Mouse (Mus musculus) MN1 (cell line): ENCODE results near the gene Cwc22.

Source experiments
- DNase-seq: peaks from one replicate; pipeline ENCODE4 v3.0.0-alpha.2; 2016; ENCODE audit warnings: low spot score

The Cwc22 gene

DNA sequence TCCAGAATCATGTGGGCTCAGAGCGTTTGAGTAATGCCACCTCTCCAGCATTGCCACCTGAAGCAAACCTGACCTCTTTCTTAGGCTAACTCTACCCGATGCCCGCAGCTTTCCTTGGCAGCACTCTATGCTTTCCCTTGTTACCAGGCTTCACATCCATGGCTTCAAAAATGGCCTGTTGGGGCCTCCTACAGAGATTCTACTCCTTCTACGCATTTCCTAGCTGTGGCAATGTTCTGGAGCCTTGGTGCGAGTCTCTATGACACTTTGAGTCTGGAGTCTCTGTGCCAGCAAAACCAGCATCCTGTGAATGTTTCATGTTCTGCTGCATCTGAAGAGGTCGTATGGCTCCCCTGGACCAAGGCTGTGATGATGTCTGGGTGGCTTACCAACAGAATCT, 69.8 kb downstream of the Cwc22 start:
- DNase-seq = no peak

DNA sequence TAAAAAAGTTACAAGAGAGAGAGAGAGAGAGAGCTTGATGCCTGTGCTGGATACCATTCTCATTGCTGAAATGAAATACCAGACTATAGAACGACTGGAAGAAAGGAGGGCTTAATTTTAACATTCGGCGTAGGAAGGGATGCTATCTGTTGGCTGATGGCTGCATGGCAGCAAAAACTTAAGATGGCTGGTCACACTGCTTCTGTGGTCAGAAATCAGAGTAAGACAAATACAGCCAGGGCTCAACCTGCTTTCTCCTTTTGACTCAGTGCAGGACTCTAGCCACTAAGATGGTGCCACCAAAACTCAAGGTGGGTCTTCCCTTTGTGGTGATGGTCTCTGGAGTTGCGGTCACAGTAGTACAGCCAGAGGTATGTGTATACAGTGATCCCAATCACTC, 70.7 kb downstream of the Cwc22 start:
- DNase-seq = no peak

DNA sequence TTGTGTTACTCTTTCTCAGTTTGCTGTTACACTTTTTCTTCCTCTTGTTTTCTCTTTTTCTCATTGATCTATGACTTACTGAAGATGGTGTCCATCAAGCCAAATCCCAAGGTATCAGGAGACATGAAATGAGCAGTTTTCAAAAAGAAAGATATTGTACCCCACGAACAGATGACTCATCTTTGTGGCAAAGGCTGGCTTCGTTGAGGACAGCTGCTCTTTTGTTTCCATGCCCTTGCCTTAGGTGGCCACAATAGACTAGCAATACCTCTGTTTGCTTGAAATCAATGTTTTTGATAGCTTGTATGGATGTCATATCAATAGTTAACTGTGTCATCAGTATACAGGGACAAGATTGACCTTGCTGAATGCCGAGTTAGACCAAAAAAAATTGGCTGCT, 71.5 kb downstream of the Cwc22 start:
- no peak for DNase-seq

DNA sequence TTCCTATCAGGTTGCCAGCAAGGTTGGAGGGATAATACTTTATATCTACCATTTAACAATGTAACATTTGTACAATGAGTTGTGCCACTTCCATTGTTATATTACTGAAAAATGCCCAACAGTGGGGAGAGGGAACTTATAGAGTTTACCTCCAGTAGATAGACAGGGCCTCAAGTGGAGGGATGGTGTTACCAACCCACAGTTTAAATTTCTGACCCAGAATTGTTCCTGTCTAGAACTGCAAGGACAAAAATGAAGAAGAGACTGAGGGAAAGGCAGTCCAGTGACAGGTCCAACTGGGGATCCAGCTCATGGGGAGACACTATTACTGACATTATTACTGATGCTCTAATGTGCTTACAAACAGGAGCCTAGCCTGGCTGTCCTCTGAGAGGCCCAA, 72.4 kb downstream of the Cwc22 start:
- no peak for DNase-seq

DNA sequence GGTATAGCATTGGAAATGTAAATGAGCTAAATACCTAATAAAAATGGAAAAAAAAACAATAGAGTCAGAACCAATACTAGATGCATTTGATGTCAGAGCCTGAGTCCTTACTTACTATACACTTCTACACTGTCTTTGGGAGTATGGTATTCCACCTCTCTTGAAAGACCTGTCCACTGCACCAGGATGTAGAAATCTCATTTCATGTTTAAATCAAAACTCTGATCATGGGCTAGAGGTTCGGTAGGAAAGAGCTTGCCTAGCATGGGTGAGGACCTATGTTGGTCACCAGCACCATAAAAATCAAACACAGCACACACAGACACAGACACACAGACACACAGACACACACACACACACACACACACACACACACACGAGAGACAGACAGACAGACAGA, 73.5 kb downstream of the Cwc22 start:
- no peak for DNase-seq

DNA sequence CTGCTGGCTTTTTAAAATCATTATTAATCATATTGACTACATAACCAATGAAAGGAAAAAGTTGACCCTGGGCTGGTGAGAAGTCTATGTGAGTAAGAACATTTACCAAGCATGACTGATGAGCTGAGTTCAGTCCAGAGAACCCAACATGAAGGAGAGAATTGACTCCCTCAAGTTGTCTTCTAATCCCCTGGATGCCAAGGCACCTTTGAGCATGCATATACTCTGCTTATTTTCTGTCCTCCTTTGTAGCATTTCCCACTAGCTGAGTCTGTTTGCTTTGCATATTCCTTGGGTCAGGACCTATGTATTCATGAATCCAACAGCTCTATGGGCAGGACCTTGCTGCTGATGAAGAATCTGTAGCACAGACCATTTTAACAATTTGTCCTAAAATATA, 75.0 kb downstream of the Cwc22 start:
- no peak for DNase-seq

DNA sequence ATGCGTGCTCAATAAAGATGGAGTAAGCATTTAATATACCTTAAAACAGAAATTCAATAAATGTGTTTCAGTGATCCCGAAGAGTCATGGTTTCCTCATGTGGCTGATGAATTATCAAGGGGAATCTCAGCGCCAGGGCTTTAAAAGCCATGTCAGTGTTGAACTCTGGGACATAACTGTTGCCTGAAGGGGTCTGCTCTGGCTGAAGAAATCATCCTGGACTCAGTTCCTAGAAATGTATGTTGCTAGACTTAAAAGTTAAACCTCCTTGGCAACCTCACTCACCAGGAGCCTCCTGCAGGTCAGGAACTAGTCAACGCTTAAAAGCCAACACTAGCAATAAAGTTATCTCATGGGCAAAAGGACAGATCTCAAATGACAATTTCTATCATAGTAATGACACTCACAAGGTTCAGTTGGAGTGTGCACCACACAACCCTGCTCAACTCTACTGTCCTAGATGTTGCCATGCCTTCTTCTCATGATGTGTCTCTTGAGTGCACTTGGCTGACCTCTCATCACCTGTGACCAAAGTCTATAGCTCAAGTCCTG, 76.4 kb downstream of the Cwc22 start:
- no peak for DNase-seq

DNA sequence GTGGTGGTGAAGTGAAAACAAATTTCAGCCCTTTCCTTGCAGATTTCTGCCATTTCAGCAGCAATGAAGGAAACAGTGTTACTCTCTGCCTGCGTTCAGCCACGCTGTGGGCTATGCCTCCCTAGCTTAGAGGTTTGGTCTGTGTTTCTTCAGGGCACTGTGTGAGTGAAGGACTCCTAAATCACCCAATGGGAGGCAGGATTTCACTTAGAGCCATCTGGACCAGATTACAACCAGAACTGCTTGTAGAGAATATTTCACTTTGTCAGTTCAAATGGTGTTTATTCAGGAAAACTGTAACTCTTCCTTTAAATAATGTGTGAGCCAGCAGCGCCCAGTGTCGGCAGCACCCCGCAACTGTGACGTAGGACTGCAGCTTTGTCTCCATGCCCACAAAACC, 82.2 kb downstream of the Cwc22 start:
- no peak for DNase-seq

DNA sequence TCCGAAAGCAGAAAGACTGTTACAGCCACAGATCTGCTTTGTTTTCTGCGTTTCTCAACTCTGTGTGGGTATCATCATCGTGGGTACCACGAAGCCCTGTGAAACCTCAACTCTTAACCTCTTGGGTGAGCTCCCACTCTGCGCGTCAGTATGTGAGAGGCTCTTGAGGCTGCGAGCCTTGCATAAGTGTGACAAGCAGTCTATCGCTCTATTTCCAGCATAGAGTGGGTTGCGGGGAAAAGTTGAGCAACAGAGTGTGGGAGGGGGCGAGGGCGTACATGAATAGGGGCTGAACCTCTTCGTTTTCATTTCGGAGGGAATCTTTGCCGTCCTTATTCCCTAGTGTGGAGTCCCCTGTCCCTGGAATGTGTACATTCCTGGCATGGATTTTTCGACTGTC, 82.7 kb downstream of the Cwc22 start:
- DNase-seq = no peak

DNA sequence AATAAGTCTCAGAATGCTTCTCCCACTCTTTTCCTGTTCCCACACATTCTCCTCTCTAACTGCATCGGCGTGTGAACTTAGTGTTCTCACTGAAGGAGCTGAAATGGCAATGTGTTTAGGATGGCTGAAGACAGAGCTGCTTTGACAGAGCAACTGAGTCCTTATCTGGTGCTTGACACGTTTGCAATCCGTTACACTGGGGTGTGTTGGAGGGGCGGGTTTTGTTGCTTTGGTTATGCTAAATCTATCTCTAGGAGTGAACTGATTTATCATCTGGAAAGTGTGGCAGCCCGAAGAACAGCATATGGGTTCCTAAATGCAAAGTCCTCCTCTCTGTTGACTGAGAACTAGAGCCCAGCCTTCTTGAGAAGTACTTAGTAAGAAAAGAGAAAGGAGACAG, 104.7 kb downstream of the Cwc22 start:
- no peak for DNase-seq

DNA sequence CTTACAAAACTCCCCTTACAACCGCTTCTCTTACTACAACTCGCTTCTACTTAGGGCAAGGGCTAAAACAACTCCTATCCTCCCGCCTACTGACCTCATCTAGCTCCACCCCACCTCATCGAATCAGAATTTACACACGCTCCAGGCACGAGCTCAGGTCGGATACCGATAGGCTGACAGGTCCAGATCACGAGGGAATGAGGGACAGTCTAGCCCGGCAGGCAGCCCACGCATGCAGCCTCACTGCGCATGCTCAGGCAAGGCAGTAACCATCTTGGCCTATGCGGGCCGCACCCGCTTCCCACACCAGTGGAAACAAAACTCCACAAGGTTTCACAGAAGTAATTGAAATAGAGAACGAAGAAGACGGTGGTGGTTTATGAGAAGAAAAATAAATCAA, 106.6 kb downstream of the Cwc22 start:
- DNase-seq = no peak

DNA sequence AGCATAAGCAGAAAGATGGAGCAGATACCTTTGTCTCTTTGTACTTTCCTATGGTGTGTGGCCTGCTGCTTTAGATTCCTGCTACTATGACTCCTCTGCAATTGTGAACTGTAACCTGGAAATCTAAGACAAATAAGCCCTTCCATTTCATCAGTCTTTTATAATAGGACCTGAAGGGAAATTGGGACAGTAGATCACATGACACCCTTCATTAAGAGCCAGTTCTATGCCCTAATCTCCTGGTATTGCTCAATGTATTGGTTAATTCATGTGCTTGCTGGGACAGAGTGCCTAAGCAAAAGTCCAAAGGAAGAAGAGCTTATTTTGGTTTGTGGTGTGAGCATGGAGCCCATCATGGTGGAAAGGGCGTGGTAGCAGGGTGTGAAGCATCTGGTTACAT, 107.5 kb downstream of the Cwc22 start:
- no peak for DNase-seq

DNA sequence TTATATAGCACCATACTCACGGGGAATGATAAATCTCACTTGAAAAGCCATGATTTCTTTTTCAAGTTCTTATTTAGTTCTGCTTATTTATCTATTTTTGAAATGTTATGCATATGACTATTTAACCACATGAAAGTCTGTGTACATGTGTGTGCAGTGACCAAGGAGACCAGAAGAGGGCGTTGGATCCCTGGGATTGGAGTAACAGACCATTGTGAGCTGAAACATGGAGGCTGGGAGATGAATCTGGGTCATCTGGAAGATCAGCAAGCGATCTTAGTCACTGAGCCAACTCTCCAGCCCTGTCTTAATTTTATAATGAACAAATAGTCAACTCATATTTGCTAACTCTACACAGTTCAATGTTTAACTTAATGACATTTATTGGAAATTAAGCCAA, 110.4 kb downstream of the Cwc22 start:
- DNase-seq = no peak
